8 mouse cellular contexts compared by ENCODE assay signal in genomic region chr13:115101355-115102191, GRCm38 (mm10). TPM values are rescaled to one million over a fixed set of nuclear protein-coding genes. Genes with fewer than 3 reads are reported as not detected.
DNase-seq lines count a peak whose midpoint lies in the region; ATAC-seq and TF ChIP-seq lines count a peak whose summit lies in the region.

Gene Gm49395 (minus strand): TSS chr13:115101921.
Gene Itga1 (minus strand): TSS chr13:115101964.

- no peaks in the 10 kb centered on the region for H3K9me3 ChIP-seq in hindbrain, postnatal 0 days (ENCODE audit: low read length)
- peaks cover 10% of the 10 kb centered on the region for H3K9me3 ChIP-seq in megakaryocyte, embryonic 14.5 days

- H3K4me2 ChIP-seq in hindbrain, postnatal 0 days (ENCODE audit: low read depth, low read length), result peak within 1 kb of the TSS; percentile 82

- no peaks in the 10 kb centered on the region for H3K27me3 ChIP-seq in hindbrain, postnatal 0 days (ENCODE audit: insufficient read depth, low read length)
- H3K27me3 ChIP-seq in megakaryocyte, embryonic 14.5 days (replicated peaks), result peaks cover 31% of the 10 kb centered on the region

- H3K9ac ChIP-seq in hindbrain, postnatal 0 days (replicated peaks; ENCODE audit: low read length), result peak within 1 kb of the TSS; percentile 33

- TF ChIP-seq CTCF in hindbrain, postnatal 0 days (IDR thresholded peaks at IDR 0.05; ENCODE audit: low read depth), result no peak; the same call in 1 of the 2 replicates

- no peaks in the 10 kb centered on the region for H3K36me3 ChIP-seq in hindbrain, postnatal 0 days (ENCODE audit: insufficient read depth, low read length)
- no peaks in the 10 kb centered on the region for H3K36me3 ChIP-seq in megakaryocyte, embryonic 14.5 days (replicated peaks; ENCODE audit: low read length)

- H3K4me3 ChIP-seq in hindbrain, postnatal 0 days (ENCODE audit: low read length), result peak within 1 kb of the TSS; percentile 54
- peak within 1 kb of the TSS; percentile 93 for H3K4me3 ChIP-seq in megakaryocyte, embryonic 14.5 days (replicated peaks)

- DNase-seq in adrenal gland, adult 18-20 months (ENCODE audit: low spot score in 2 of 2), result peak; percentile 70 to 71
- peak; percentile 80 for DNase-seq in embryo, embryonic 10.5 days (ENCODE audit: low spot score)
- peak; percentile 73 for DNase-seq in gastrocnemius, postnatal 10 days
- peak; percentile 65 for DNase-seq in hindbrain, postnatal 0 days (ENCODE audit: low spot score)
- peak; percentile 9 to 35 for DNase-seq in left cerebral cortex, postnatal 14 days (ENCODE audit: low spot score in 2 of 2)
- peak; percentile 44 to 48 for DNase-seq in right cerebral cortex, postnatal 10 days (ENCODE audit: low spot score in 2 of 2)
- no peak for DNase-seq in thymus, postnatal 14 days

- H3K4me1 ChIP-seq in hindbrain, postnatal 0 days (ENCODE audit: insufficient read depth, low read length), result 0 out of 2 replicates have a peak, but pooled peaks cover 3% of the 10 kb centered on the region
- H3K4me1 ChIP-seq in megakaryocyte, embryonic 14.5 days, result peaks cover 14% of the 10 kb centered on the region

- peak within 1 kb of the TSS; percentile 62; the same call in 1 of the 2 replicates for H3K27ac ChIP-seq in hindbrain, postnatal 0 days

- ATAC-seq in hindbrain, postnatal 0 days, result peak; percentile 62

- under 1% methylated on average over 39 of the region's 39 CpGs for WGBS in hindbrain, postnatal 0 days

- intact Hi-C loops in left cerebral cortex, postnatal 14 days (cut with DNase I), result no loop called here

RNA-seq across cellular contexts. Expression of gene Gm49395, which starts in this region (rescaled TPM):
- 1 to 10 TPM; 6.5 to 6.8 TPM for total RNA-seq in adrenal gland, adult 18-20 months (2021)
- total RNA-seq in gastrocnemius, postnatal 10 days (2021), result 1 to 10 TPM; 5.4 to 7.9 TPM
- 0.90 TPM in 1 of 2 replicates, not detected in the other for total RNA-seq in hindbrain, postnatal 0 days (2014; rRNA removed)
- polyA plus RNA-seq in hindbrain, postnatal 0 days (2015; fragmentation: Nextera tagmentation; extraction: Ambion mirVana), result 2.9 and 4.2 TPM in 2 replicates
- total RNA-seq in left cerebral cortex, postnatal 14 days (2021), result 1 to 10 TPM; 3.7 to 4.1 TPM
- 7.0 TPM in 1 of 2 replicates, not detected in the other for polyA plus RNA-seq in megakaryocyte, embryonic 14.5 days (2012; ENCODE audit: insufficient read depth, low replicate concordance)

RNA-seq across cellular contexts. Expression of gene Itga1, which starts in this region (rescaled TPM):
- 10 to 100 TPM; 26.3 to 27.6 TPM for total RNA-seq in adrenal gland, adult 18-20 months (2021)
- total RNA-seq in gastrocnemius, postnatal 10 days (2021), result 10 to 100 TPM; 29.8 to 39.3 TPM
- total RNA-seq in hindbrain, postnatal 0 days (2014; rRNA removed), result 4.6 and 6.8 TPM in 2 replicates
- polyA plus RNA-seq in hindbrain, postnatal 0 days (2015; fragmentation: Nextera tagmentation; extraction: Ambion mirVana), result 3.7 and 4.1 TPM in 2 replicates
- 10 to 100 TPM; 11.2 to 14.5 TPM for total RNA-seq in left cerebral cortex, postnatal 14 days (2021)
- 0.22 TPM in 1 of 2 replicates, not detected in the other for polyA plus RNA-seq in megakaryocyte, embryonic 14.5 days (2012; ENCODE audit: insufficient read depth, low replicate concordance)
